Mouse (Mus musculus): ENCODE measurements at regions not wholly inside any gene's neighbourhood (a gene's known extent, or its start where the extent isn't known, plus 50 kb on each side); places are given as distances from the start of the nearest gene placed in this dataset.

DNA sequence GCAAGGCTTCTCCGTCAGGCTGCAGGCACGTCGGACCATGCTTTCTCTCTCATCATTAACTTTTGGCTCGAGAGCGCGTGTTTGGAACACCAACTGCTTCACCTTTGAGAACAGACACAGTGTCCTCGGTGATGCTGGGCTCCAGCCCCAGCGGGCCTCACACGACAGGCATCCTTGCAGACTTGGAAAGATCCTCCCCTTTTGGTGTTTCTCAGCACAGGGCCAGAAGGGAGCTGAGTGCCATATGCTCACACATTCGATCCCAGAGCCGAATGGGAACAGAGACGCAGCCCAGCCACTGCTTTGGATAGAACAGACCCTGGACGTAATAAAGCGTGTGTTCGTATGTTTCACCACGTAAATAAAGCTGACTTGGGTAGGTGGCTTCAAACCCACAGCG lies 389.1 kb downstream of the Vrk1 start:
- no peak for DNase-seq (ENCODE audit: low spot score in 2 of 2)

DNA sequence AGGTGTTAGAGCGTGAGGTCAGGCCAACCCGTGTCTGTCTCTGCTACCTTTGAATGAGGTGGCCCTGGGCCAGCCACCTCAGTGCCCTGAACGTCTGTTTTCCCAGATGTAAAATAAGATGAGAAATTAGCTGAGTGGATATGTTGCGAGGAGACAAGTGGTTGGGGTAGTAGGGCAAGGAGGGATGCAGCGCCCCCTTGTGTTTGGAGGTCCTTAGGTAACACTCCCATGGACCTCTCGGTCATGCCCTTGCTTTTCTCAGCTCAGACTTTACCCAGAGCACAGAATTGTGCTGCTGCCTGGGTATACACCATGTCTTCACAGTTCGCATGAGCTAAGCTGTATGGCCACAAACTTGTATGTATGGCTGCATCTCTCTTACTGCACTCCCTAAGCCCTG lies 401.0 kb downstream of the Vrk1 start:
- DNase-seq (ENCODE audit: low spot score in 2 of 2) = no peak

DNA sequence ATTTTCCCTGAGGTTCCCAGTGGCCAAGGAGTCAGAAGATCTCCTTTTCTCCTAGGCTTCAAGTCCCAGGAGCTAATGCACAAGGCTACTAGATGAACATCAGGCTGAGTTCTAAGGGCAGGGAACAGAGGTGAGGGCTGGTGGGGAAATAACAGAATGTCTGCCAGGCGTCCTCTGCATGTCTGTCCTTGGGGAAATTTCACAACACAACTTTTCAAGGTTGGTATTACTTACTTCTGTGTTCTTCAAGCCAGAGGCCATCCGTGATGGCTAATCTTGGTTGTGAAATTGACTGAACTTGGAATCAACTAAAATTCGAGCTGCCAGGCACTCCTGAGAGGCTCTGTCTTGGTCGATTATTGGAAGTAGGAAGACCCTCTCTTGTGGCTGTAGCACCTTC lies 416.6 kb downstream of the Vrk1 start:
- no peak for DNase-seq (ENCODE audit: low spot score in 2 of 2)

DNA sequence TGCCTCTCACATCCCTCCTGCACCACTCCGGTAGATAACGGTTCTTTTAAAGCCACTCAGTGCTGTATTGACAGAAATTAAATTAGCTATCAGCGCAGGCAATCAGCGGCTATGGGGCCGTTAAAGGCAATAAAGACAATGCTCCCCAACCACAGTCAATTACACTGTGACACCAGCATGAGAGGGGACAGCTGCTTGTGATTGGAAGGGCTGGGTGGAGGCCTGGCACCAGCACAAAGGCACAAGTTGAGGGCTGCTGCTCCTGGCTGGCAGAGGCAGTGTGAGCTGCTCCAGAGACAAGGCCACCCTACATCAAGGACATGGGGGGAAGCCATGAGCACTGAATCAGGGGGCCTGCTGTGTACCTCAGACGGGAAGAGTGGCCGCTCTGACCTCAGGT lies 420.0 kb downstream of the Vrk1 start:
- no peak for DNase-seq (ENCODE audit: low spot score in 2 of 2)

DNA sequence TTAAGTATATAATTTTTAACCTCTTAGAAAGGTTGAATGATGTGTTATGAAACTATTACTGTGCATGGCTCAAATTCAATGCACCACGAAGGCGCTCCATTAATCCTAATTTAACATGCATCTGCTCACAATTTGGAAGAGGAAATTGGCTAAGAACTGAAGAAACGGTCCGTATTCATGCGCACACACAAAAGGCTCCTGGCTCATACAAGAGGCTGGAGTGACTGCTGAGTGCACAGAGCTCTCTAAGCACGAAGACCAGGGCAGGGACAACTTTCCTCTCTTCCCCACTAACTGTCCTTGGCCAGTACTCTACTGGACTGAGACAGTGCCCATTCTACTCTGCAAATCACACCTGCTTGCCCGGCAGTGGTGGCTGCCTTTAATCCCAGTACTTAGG lies 435.1 kb downstream of the Vrk1 start:
- no peak for DNase-seq (ENCODE audit: low spot score in 2 of 2)

DNA sequence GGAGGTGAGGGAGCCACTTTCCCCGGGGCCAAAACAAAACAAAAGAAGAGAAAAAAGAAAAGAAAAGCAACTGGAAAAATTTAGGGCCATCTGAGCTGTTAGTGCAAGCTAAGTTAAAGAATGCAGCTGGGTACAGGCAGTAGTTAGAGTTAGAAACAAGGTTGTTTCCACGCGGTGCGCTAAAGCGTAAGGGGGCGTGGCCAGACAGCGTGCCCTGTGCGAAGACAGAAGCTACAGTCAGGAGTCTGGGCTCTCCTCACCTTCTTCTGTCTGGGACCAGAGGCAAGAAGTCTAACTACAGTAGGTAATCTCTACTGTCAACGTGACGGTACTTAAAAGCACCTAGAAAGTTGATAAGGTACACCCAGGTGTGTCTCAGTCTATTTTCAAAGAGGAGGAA lies 435.9 kb downstream of the Vrk1 start:
- no peak for DNase-seq (ENCODE audit: low spot score in 2 of 2)

DNA sequence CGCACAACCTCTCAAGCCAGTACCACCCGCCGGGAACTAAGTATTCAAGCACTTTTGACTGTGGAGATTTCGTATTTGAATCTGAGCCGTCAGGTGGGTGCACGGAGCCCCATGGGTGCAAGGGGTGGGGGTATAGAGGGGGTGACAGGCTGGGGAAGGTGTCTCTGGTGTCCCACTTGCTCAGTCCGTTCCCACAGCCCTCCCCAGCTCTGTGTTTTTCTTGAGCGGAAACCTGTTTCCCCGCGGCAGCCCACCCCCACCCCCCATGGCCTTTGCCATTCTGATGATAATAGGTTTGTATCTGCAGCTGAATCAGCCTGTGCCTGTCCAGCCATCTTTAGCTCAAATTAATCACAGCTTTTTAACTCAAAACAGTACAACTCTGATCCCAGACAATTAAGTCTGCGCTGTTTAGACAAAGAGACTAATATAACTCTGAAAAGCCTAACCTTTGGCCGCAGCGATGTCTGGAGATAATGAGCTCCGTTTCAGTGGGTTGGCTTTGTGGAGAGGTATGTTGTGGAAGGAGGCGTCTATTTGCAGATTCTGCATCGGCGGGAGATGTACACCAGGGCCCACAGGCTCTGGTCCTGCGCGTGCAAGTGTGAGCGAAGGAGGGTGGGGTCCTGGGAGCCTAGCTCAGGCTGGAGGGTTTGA lies 437.0 kb downstream of the Vrk1 start:
- DNase-seq (ENCODE audit: low spot score in 2 of 2) = no peak

DNA sequence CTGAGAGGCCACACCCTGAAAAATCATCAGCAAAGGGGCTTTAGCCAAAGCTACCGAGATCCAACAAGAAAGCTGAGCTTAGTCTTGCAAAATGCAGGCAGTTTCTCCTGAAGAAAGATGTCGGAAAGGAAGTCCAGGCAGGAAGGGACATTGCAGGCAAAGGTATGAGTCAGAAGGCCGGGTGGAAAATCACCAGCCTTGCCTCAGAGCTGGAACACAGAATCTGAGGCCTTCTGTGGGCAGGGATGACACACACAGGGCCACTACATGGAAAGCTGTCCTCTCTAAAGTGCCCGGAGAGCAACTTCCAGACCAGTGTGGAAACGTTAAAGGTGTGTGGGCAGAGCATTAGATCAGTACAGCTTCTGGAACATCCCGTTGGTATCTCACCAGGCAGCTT lies 438.5 kb downstream of the Vrk1 start:
- DNase-seq (ENCODE audit: low spot score in 2 of 2) = no peak

DNA sequence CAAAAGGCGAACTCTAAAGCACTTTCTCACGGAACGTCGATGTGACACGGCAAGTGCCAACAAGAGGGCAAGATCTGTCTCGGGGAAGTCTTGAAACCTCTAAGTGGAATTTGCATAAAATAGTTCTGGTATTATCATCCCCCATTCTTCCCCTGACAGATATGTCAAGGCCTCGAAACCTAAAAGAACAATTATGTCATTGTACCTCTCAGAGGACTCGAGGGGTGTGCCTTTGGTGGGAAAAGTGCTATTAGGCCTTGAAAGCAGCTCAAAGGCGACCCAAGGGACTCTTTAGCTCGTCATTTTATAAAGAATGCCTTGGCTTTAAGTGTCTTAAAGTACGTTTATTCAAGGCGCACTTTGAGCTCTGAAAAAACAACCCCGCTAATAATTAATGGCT lies 443.5 kb downstream of the Vrk1 start:
- DNase-seq (ENCODE audit: low spot score in 2 of 2) = no peak

DNA sequence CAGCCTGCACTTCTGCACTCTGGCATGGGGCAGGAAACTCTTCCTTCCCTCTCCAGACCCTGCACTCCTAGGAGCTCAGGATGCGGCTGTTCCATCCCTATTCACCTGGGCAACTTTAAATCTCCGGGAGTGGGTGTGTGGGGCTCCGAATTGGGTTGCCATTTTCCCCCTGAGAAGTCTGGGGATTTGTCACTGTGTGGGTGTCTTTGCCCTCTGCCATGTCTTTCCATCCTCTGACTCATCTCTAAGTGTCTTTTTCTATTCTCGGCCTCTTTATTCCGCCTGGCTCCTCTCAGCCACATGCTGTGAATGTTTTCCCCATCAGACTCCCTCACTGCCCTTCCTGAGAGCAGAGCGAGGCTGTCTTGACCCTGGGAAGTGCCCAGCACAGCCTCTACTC lies 448.2 kb downstream of the Vrk1 start:
- DNase-seq (ENCODE audit: low spot score in 2 of 2) = no peak

DNA sequence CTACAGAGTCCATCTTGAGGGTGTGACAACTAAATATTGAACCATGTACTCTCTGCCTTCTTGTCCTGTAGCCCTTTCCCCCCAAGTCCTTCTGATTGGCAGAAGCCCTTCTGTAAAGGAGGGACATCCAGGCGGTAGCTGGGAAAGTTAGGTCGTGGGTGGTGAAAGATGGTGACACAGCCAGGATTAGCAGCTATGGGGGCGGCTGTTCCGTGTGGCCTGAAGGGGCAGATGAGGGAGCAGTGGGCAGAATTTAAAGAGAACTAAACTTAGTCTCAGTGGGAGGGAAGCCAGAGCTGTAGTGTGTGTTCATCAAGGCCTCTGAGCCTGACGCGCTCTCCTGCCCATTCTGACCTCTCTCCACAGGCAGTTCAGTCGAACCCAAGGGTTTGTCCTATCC lies 450.6 kb downstream of the Vrk1 start:
- no peak for DNase-seq (ENCODE audit: low spot score in 2 of 2)

DNA sequence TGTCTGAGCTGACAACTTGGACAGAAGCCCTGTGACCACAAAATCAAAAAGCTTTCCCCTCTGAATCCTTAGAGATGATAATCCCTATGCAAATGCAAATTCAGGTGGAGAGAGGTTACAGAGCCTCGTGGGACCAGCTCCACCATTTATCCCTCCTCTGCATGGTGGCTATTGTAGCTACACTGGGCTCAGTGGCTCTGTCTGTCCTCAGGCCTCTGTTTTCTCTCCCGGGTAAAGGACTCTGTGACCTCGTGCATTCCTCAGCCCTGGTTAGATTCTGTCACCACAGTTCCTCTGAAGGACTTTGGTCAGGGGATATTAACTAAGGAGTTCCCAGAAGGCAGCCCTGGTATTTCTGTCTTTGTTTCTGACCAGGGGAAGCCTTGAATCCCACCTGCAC lies 452.3 kb downstream of the Vrk1 start:
- DNase-seq (ENCODE audit: low spot score in 2 of 2) = no peak

DNA sequence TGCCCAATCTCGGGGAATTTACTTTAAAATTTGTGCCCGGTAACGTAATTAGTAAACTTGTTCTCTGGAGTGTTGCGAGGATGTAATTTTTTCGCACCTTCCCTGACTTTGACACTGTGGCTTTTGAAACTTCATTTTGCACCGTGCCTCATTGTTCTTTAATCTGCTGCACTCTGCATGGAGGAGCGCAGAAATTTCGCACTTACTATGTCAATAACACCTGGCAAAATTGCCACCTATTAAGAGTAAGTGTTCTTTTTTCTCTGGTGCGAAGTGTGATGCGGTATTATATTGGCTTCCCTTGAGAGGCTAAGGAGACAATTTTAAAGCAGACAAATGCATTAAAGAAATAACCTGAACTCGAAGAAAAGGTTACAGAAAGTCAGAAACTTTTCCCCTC lies 454.7 kb downstream of the Vrk1 start:
- DNase-seq (ENCODE audit: low spot score in 2 of 2) = no peak

DNA sequence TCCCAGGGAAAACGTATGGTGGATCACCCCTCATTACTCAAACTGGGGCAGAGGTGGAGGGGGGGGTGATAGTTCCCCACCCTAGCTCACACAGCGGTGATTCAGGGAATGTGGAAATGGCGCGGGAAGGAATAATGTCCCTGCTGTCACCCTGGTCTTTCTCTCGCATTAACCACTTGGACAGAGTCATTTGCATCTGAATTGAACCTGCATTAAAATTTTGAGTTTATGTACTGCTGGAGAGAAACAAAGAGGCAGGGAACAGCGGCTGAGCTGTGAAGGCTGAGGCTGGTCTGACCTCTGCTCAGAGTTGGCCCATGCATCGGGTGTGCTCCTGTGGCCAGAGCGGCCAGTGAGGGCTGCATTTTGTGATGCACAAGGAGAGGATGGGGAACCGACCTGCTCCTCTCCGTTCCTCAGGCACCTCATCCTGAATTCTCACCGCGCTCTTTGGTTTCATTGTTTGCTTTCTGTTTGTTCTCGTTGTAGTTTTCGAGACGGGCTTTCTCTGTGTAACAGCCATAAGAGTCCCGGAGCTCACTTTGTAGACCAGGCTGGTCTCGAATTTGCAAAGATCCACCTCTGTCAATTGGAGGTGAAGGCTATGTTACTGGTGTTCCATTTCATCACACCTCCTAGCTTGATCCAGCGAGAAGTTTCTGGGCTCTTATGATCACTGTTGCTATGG lies 458.3 kb downstream of the Vrk1 start:
- DNase-seq (ENCODE audit: low spot score in 2 of 2) = no peak

DNA sequence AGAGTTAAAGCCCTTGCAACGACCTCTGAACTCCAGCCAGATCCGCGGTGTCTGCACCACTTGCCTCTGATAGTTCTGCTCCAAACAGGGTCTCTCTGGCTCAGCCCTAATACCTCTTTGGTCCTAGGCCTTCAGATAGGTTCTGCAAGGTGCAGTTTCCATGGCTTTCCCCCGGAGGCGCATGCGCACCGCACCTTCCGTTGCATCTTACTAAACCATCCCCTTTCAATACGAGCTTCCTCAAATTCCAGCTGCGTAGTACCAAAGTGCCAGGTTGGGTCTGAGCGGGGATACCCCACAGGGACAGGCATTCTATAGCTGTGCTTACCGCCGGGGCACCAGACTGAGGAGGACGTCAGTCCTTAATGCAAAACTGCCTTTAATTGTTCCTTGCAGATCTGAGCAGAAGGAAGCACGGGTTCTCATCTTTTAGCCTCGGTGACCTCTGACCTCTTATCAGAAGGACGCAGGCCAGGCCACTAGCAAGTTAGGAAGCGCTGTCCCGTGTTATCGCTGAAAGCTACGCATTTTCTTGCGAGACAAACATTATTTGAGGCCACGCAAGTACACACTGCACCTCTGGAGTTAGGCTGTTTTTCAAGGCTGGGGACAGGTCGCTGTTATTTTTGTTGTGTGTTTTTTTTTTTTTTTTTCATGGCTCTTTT lies 464.6 kb downstream of the Vrk1 start:
- DNase-seq (ENCODE audit: low spot score in 2 of 2) = no peak

DNA sequence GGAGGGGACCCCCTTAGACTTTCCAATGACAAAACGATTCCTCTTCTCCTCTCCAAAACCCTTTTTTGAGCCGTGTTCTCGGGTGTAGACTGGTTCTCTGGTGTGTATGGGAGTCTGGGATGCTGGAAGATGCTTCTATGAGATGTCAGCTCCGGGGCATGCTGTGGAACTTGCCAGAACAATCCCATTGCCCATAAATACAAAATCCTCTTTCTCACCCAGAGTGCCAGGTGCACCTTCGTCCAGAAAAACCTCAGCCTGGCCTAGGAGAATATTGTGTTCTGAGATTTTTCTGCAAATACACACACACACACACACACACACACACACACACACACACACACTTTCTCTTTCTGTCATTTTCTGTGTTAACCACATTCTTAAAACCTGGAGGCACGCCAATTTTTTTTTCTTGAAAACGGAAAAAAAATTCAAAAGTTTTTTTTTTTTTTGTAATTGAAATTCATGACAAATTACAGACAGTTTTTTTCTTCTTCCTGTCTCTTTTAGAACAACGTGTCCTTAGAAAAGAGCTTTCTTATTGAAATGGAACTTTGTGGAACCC lies 465.5 kb downstream of the Vrk1 start:
- no peak for DNase-seq (ENCODE audit: low spot score in 2 of 2)

DNA sequence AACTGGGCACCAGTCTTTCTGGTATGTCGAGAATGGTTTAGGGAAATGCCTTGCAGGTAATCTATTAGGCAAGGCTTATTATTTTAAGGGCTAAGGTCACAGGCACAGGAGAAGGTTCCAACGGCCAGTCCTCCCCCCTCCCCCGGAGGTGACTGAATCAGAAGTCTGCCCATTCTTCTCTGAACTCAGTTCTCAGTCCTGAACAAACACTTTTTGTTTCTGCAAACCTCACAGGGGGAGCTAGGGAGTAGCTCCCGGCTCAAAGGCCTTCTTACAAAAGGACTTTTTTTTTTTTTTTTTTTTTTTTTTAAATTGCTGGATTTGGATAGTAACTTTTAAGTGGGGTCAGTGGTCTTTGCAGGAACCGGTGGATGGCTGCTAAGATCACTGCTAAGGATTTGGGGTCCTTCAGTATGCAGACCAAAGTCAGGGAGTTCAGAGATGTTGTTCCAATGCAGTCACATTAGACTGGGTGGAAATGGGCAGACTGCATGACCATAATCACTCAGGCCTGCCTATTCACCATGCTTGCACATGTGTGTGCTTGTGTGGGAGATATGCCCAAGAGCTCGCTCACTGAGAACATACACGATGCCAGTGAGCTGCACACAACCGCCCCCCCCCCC lies 467.1 kb downstream of the Vrk1 start:
- no peak for DNase-seq (ENCODE audit: low spot score in 2 of 2)

DNA sequence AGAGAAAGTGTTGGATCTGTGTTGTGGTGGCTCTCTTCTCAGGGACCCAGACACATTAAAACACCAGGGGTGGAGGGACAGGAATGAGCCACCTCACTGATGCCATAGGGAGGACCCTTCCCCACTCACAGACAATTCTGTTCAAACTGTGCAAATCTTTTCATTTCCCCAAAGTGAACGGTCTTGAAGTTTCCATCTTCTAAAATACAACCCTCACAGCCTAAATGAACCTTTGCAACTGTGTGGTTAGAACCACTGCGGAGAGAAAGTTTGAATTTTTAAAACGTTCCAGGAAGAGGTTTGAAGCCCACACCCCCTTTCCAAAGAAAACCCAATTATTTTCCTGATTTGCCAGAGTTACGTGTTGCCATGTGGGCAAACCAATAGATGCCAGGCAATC lies 467.7 kb downstream of the Vrk1 start:
- no peak for DNase-seq (ENCODE audit: low spot score in 2 of 2)

DNA sequence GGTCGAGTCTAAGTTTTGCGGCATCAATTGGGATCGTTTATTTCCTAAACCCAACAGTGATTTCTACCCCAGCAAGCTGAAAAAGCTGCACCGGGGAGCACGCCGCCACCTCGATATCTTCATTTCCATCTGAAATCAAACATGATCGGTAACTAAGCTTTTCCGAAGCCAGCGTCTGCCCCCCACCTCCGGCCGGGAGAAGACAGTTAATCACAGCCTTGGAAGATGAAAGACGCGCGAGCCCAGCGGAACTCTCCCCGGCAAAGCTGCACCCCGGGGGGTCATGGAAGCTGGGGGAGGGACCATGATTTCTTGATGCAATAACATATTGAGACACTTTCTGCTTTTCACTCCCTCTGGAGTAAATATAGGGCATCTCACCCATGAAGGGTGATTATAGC lies 468.4 kb downstream of the Vrk1 start:
- DNase-seq (ENCODE audit: low spot score in 2 of 2) = no peak

DNA sequence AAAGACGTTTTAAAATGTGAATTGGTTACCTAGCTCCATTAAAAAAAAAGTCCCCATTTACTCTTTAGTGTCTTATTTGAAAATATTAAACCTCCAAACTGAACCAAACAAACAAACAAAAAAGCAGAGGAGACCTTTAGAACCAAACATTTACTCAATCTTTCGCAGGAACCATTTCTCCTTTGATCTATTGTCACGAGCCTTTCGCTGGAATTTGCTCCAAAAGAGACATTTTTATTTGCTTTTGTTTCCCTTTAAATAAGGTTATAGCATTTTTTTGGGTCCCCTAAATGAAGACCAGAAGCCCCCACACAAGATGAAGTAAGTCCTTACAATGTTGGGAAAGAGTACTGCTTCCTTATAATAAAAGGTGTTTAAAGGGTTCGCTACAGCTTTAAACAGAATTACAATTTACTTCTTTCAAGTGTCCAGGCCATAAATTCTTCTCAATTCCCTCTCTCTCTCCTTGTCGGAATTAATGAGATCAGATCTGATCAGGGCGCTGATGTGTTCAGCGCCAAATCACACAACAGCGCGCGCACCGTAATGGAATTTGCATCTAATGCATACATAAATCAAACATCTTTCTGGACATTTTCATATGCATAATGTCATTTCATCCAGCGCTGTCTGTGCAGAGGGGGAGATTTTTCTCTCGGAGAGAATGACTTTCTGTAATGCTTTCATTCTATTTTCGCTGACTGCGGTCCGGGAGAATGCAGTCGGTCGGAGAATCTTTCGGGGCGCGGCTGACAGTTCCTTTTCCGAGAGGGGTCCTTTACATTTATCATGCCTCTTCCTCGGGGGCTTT lies 469.2 kb downstream of the Vrk1 start:
- DNase-seq (ENCODE audit: low spot score in 2 of 2) = no peak

DNA sequence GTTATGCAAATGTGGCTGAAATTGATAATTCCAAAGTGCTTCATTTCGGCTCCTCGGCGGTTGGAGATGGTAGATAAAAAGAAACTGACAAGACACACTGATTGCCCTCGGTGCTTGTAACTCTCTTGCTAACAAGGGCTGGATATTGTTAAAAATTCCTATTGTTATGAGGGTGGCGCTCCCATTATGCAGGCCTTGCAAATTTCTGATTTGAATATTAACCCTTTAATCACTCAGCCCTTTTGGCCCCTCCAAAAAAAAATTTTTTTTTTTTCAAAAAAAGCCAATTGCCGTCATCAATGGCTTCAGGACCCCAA lies 469.8 kb downstream of the Vrk1 start:
- no peak for DNase-seq (ENCODE audit: low spot score in 2 of 2)
